Mouse (Mus musculus) inflammation-experienced regulatory T-cells, adult 6 months (primary cell): ENCODE data around the gene Capn7. TPM values are rescaled to one million over a fixed set of nuclear protein-coding genes. Genes with fewer than 3 reads are reported as not detected.
A peak's percentile ranks its signal among the peaks of the same experiment; 100 is the strongest.

Experiments used
- ATAC-seq: one replicate; pipeline ENCODE4 v1.8.0; 2017
- polyA plus RNA-seq, 3 experiments: library from polyadenylated mRNA; unstranded; fragments of 100-300 nt; shearing (Covaris generic); gene quantifications; one replicate each; pipeline ENCODE4 v1.2.1; 2017

Capn7 gene
- polyA plus RNA-seq, 3 experiments from 2014 or later, result 18.0 to 20.5 (median 18.9) TPM

- peak; percentile 72 for ATAC-seq
Measured at GRCm38 (mm10) chr14:31414967-31415376, 78.5 kb downstream of the Capn7 start.

- ATAC-seq, result no peak
Measured at GRCm38 (mm10) chr14:31416411-31416810, 80.0 kb downstream of the Capn7 start.

GRCm38 (mm10) chr14:31416835-31417549 lies 80.6 kb downstream of the Capn7 start:
- ATAC-seq, result no peak

- no peak for ATAC-seq
Measured at GRCm38 (mm10) chr14:31419279-31419678, 82.8 kb downstream of the Capn7 start.

- ATAC-seq, result no peak
Measured at GRCm38 (mm10) chr14:31420135-31420534, 83.7 kb downstream of the Capn7 start.

GRCm38 (mm10) chr14:31420562-31420961 lies 84.1 kb downstream of the Capn7 start:
- no peak for ATAC-seq

- no peak for ATAC-seq
Measured at GRCm38 (mm10) chr14:31420985-31421384, 84.5 kb downstream of the Capn7 start.

Other genes starting within 250 kb of the Capn7 start
- gene Smim4, start 207.7 kb upstream of the Capn7 start, polyA plus RNA-seq, result 10 to 100 TPM; 48.6 to 86.1 (median 85.5) TPM
- gene Nt5dc2, start 205.6 kb upstream of the Capn7 start, polyA plus RNA-seq, result not detected
- gene Stab1, start 168.0 kb upstream of the Capn7 start, polyA plus RNA-seq, result 1 to 10 TPM; 1.9 to 4.1 (median 2.8) TPM
- not detected for gene Tnnc1, start 128.3 kb upstream of the Capn7 start, polyA plus RNA-seq
- 100 to 1,000 TPM in 2 of 3 experiments, 10 to 100 TPM in 1; 77.1 to 218 (median 164) TPM for gene Nisch, start 119.7 kb upstream of the Capn7 start, polyA plus RNA-seq
- not detected for gene Sema3g, start 118.8 kb upstream of the Capn7 start, polyA plus RNA-seq
- 10 to 100 TPM; 11.8 to 13.2 (median 13.1) TPM for gene Phf7, start 85.3 kb upstream of the Capn7 start, polyA plus RNA-seq
- 10 to 100 TPM; 23.6 to 28.7 (median 28.3) TPM for gene Bap1, start 85.2 kb upstream of the Capn7 start, polyA plus RNA-seq
- gene Dnah1, start 12.7 kb upstream of the Capn7 start, polyA plus RNA-seq, result not detected
- 10 to 100 TPM in 1 of 3 experiments, 1 to 10 TPM in 2; 5.4 to 11.5 (median 7.1) TPM for gene Sh3bp5, start 99.4 kb downstream of the Capn7 start, polyA plus RNA-seq
- 10 to 100 TPM; 10.5 to 12.2 (median 10.7) TPM for gene Eaf1, start 157.8 kb downstream of the Capn7 start, polyA plus RNA-seq
- 10 to 100 TPM; 64.3 to 67.8 (median 65.6) TPM for gene Mettl6, start 158.4 kb downstream of the Capn7 start, polyA plus RNA-seq